Mouse (Mus musculus) ES-Bruce4 (cell line): Measurements from ENCODE around the gene Rgs3.

Experiments used
- CTCF ChIP-seq: IDR thresholded peaks from one replicate; pipeline ENCODE4 v1.8.1; 2011; ENCODE audit warnings: low read depth, low read length
- EP300 ChIP-seq: IDR thresholded peaks from 2 replicates; pipeline ENCODE4 v1.6.1; 2011; ENCODE audit warnings: low read depth, low read length; ENCODE audit not compliant: insufficient read depth

GRCm38 (mm10) chr4:62691625-62692024 is 132.0 kb downstream of the Rgs3 start:
- TF ChIP-seq CTCF (no peak), EP300 (no peak)
